Mouse (Mus musculus) lung, adult 2 months (tissue): Measurements from ENCODE around the gene Rabggtb.

Experiments
- CTCF ChIP-seq: fragments of 200-500 bp; IDR thresholded peaks from 2 replicates; pipeline ENCODE4 v1.5.1; 2011; ENCODE audit warnings: mild to moderate bottlenecking, low read length, control low read depth; ENCODE audit not compliant: insufficient read depth
- POLR2A ChIP-seq: fragments of 200-500 bp; IDR thresholded peaks from 2 replicates; pipeline ENCODE4 v1.6.1; 2011; ENCODE audit warnings: low read depth, mild to moderate bottlenecking, control low read depth, low read length, borderline replicate concordance; ENCODE audit errors: extremely low read depth

- no peak for TF ChIP-seq POLR2A
- no peak for TF ChIP-seq CTCF
Observed at GRCm38 (mm10) chr3:153921147-153921910, 8.5 kb upstream of the Rabggtb start.
